Mouse (Mus musculus) MEL (cell line): ENCODE measurements around the gene Akr1b8.

ENCODE experiments used
- CTCF ChIP-seq, 3 experiments: IDR thresholded peaks in 2 of 3; conservative IDR thresholded peaks in 1 of 3; 2 replicates each; pipeline ENCODE4 v1.5.1; 2011 to 2012; ENCODE audit warnings: low read length in 3 of 3, low read depth in 2 of 3, mild to moderate bottlenecking in 2 of 3, improper control_type of control experiment in 1 of 3, inconsistent platforms in 1 of 3, mixed read lengths in 1 of 3, moderate library complexity in 1 of 3; ENCODE audit not compliant: control insufficient read depth in 1 of 3, insufficient read depth in 1 of 3, poor library complexity in 1 of 3, severe bottlenecking in 1 of 3
- ETS1 ChIP-seq: IDR thresholded peaks from 2 replicates; pipeline ENCODE4 v1.6.1; 2012; ENCODE audit warnings: low read depth, mild to moderate bottlenecking, inconsistent platforms, low read length, improper control_type of control experiment, moderate library complexity
- POLR2A ChIP-seq, 2 experiments: IDR thresholded peaks; 2 replicates each; pipeline ENCODE4 v1.6.1; 2011 to 2012; ENCODE audit warnings: low read length in 2 of 2, mild to moderate bottlenecking in 2 of 2, control low read depth in 1 of 2, improper control_type of control experiment in 1 of 2, low read depth in 1 of 2, moderate library complexity in 1 of 2; ENCODE audit not compliant: control insufficient read depth in 1 of 2, insufficient read depth in 1 of 2, poor library complexity in 1 of 2
- TCF12 ChIP-seq: IDR thresholded peaks from 2 replicates; pipeline ENCODE4 v1.6.1; 2014; ENCODE audit warnings: low read depth, mild to moderate bottlenecking, inconsistent platforms, low read length, improper control_type of control experiment, moderate library complexity

GRCm38 (mm10) chr6:34341991-34342390, 11.9 kb upstream of the Akr1b8 start:
- TF ChIP-seq ETS1 = no peak
- TF ChIP-seq POLR2A (IDR thresholded peaks at IDR 0.05; ENCODE audit: control insufficient read depth in 1 of 2, insufficient read depth in 1 of 2, low read depth in 1 of 2, low read length in 2 of 2, poor library complexity in 1 of 2) = no peak
- TF ChIP-seq CTCF (IDR thresholded peaks at IDR 0.05 in 2 of 3, conservative IDR thresholded peaks at IDR 0.05 in 1 of 3; ENCODE audit: control insufficient read depth in 1 of 3, insufficient read depth in 1 of 3, low read depth in 2 of 3, low read length in 3 of 3, poor library complexity in 1 of 3, severe bottlenecking in 1 of 3) = no peak
- TF ChIP-seq TCF12 = no peak
